Mouse (Mus musculus) stomach, postnatal 0 days (tissue): Measurements from ENCODE around the gene Kctd18. TPM values are rescaled to one million over a fixed set of nuclear protein-coding genes. Genes with fewer than 3 reads are reported as not detected.
A peak's percentile ranks its signal among the peaks of the same experiment; 100 is the strongest.

ENCODE experiments used
- ATAC-seq: fragments of 200-750 bp; cut with Nextera tagmentation; 2 replicates; pipeline ENCODE4 v1.8.0; 2017; ENCODE audit not compliant: low FRiP score, low TSS enrichment
- DNase-seq: peaks from one replicate; pipeline ENCODE4 v3.0.0-alpha.2; 2016; ENCODE audit warnings: low spot score
- H3K27ac ChIP-seq: fragments of 300-500 bp; sonication (generic); replicated peaks from 2 replicates; pipeline ENCODE4 v1.5.1; 2014; ENCODE audit warnings: mild to moderate bottlenecking, control low read depth
- H3K27me3 ChIP-seq: fragments of 300-500 bp; sonication (generic); 2 replicates; pipeline ENCODE4 v1.6.1; 2014; ENCODE audit warnings: low read length; ENCODE audit not compliant: control insufficient read depth, insufficient read depth
- H3K36me3 ChIP-seq: fragments of 300-500 bp; sonication (generic); 2 replicates; pipeline ENCODE4 v1.6.1; 2014; ENCODE audit warnings: low read length, mixed read lengths; ENCODE audit not compliant: control insufficient read depth, insufficient read depth
- H3K4me1 ChIP-seq: fragments of 300-500 bp; sonication (generic); replicated peaks from 2 replicates; pipeline ENCODE4 v1.6.1; 2014; ENCODE audit warnings: antibody characterized with exemption; ENCODE audit not compliant: control insufficient read depth, insufficient read depth
- H3K4me2 ChIP-seq: fragments of 300-500 bp; sonication (generic); replicated peaks from 2 replicates; pipeline ENCODE4 v1.6.1; 2014; ENCODE audit warnings: low read depth, mild to moderate bottlenecking, control low read depth, moderate library complexity
- H3K4me3 ChIP-seq: fragments of 300-500 bp; sonication (generic); 2 replicates; pipeline ENCODE4 v1.5.1; 2014; ENCODE audit warnings: low read depth, low read length, control low read depth
- H3K9ac ChIP-seq: fragments of 300-500 bp; sonication (generic); 2 replicates; pipeline ENCODE4 v1.6.1; 2014; ENCODE audit warnings: mild to moderate bottlenecking, low read length, control low read depth, mixed read lengths
- H3K9me3 ChIP-seq: fragments of 300-500 bp; sonication (generic); 2 replicates; pipeline ENCODE4 v1.6.1; 2016; ENCODE audit warnings: low read length; ENCODE audit not compliant: control insufficient read depth
- CTCF ChIP-seq: IDR thresholded peaks from 2 replicates; pipeline ENCODE4 v1.5.1; 2016; ENCODE audit warnings: antibody characterized with exemption, low read depth, mild to moderate bottlenecking, moderate library complexity
- EP300 ChIP-seq: optimal IDR thresholded peaks from 2 replicates; pipeline ENCODE3; 2016; ENCODE audit warnings: antibody characterized with exemption
- WGBS: fragments of 180-500 bp; shearing (Covaris S2); extraction: QIAGEN DNeasy Blood & Tissue Kit; methylation state at CpG from one replicate; pipeline ENCODE4 v1.1.7; 2014; 5-methylcytosine and 5-hydroxymethylcytosine counted together
- polyA plus RNA-seq: library from polyadenylated mRNA; unstranded; fragments of >200 nt; fragmentation: Nextera tagmentation; extraction: Ambion mirVana; gene quantifications from 2 replicates; pipeline ENCODE4 v1.2.1, GENCODE M21; 2015

Gene Kctd18
- polyA plus RNA-seq, 1 experiment from 2014 or later = 7.5 TPM

DNA sequence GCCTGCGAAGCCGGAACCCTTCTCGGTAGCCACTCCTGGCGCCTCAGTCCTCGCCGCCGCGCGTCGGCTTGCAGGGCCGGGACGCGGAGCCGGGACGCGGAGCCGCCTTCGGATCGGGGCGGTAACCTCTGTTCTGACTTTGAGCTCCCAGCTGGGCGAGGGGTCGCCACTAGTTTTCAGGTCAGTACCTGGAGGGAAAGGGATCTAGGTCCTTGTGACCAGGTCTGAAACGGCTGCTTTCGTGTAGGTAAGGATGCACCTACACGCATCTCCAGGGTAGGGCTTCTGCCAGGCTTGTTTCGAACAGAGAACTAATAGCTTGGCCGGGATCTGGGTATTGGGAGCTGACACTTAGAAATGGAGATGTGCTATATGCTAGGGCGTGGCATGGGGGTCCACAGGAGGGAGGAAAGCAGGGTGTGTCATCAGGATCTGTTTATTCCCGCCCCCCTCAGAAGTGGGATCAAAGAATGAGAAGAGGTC, 22.6 kb downstream of the Kctd18 start:
- WGBS = under 1% methylated on average over 29 of the region's 29 CpGs
- peak overlapping the region; percentile 79 for H3K4me2 ChIP-seq
- peak overlapping the region; percentile 89 for H3K4me3 ChIP-seq
- H3K4me1 ChIP-seq = no peaks in the 10 kb centered on the region
- TF ChIP-seq EP300 (no peak), CTCF (no peak)
- H3K27ac ChIP-seq = peak overlapping the region; percentile 49; the same call in 1 of the 2 replicates
- no peaks in the 10 kb centered on the region for H3K27me3 ChIP-seq
- no peak; the same call in 1 of the 2 replicates for ATAC-seq
- H3K9ac ChIP-seq = peak overlapping the region; percentile 67
- H3K36me3 ChIP-seq = no peaks in the 10 kb centered on the region
- H3K9me3 ChIP-seq = no peaks in the 10 kb centered on the region
- no peak for DNase-seq

DNA sequence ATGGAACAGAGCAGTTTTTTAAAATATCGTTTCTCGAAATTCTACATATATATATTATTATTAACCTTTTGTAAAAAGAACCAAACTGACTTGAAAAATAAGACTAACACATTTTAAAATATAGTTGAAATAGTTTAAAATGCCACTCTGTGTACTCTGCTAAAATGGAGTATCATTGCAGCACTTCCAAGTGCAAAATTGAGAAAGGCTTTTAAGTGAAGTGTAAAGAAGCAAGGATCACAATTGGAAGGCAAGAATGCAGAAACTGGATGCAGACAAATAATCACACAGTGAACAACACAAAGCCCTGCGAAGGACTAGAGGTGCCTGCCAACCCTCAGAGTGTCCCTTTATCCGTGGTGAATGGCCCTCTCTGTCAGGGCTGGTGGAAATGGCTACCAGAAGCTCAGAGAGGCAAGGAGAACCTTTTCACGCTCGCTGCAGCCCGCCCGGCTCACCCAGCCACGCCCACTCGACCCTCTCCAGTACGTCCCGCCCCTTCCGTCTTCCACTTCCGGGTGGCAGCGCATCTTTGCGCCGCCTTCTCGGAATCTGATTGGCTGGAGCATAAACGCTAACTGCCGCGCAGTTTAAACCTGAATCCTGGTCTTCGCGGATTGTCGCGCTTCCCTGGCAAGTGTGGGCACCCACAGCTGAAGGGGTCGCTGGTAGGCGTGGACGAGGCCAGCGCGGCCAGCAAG, 23.2 kb downstream of the Kctd18 start, which contains the start of gene Sgo2a:
Sgo2a (plus strand) TSS at position 540 of the 701 bp plus-strand sequence.
- Histone ChIP-seq H3K27me3 (no peaks in the 10 kb centered on the region), H3K4me2 (peak within 1 kb of the TSS; percentile 79), H3K4me3 (peak within 1 kb of the TSS; percentile 89), H3K36me3 (no peaks in the 10 kb centered on the region), H3K4me1 (no peaks in the 10 kb centered on the region), H3K27ac (peak within 1 kb of the TSS; percentile 49; the same call in 1 of the 2 replicates), H3K9ac (peak within 1 kb of the TSS; percentile 67), H3K9me3 (no peaks in the 10 kb centered on the region)
- ATAC-seq (peak; percentile 99), DNase-seq (peak; percentile 96)
- 7% methylated on average over 30 of the region's 30 CpGs for WGBS
- no peak for TF ChIP-seq EP300
- TF ChIP-seq CTCF = no peak

DNA sequence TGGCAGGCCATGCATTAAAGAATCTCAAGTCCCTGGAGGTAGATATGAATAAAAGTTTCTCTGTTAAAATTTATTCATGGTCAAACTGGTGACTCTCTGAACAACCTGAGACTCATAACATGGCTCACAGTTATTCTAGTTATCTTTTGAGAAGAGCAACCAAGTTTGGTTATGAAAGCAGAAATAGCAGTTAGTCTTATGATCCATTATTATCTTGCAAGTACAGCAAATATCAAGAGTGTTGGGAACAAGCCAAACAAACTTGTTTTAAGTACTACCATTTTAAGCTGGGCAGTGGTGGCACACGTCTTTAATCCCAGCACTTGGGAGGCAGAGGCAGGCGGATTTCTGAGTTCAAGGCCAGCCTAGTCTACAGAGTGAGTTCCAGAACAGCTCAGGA, 27.5 kb downstream of the Kctd18 start:
- Histone ChIP-seq H3K4me3 (no peak overlapping the region), H3K27me3 (no peaks in the 10 kb centered on the region), H3K27ac (no peak overlapping the region), H3K9ac (no peak overlapping the region), H3K36me3 (no peaks in the 10 kb centered on the region), H3K4me1 (no peaks in the 10 kb centered on the region), H3K9me3 (no peaks in the 10 kb centered on the region), H3K4me2 (no peak overlapping the region)
- TF ChIP-seq EP300 (no peak), CTCF (no peak)
- DNase-seq (no peak), ATAC-seq (no peak)
- 74% methylated on average over 2 of the region's 2 CpGs for WGBS

DNA sequence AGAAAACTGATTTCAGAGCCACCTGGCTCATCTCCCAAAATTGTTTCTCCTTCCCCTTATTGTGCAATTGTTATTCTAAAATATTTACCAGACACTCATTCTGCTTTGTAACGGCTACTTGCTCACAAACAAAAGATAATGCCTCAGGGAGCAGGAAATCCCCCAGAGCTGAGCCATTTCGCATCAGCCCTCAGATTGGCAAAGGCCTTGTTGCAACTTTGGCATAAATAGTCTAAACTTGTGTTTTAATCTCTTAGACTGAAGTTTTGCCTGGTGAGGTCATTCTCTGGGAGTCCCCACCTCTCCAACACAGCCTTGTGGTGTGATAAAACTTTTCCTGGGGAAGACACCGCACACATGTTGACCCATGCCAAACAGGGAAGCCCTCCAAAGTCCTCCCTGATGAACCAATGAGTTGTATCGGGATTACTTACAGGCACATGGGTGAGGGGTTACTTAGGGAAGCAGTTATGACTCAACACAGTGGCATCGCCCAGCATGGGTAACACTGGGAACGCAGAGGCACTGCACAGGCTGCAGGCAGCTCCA, 29.6 kb downstream of the Kctd18 start:
- DNase-seq = no peak
- Histone ChIP-seq H3K4me3 (no peak overlapping the region), H3K4me2 (no peak overlapping the region), H3K27me3 (no peaks in the 10 kb centered on the region), H3K4me1 (no peaks in the 10 kb centered on the region), H3K9me3 (no peaks in the 10 kb centered on the region), H3K36me3 (no peaks in the 10 kb centered on the region), H3K27ac (no peak overlapping the region), H3K9ac (no peak overlapping the region)
- ATAC-seq = no peak
- TF ChIP-seq EP300 (no peak), CTCF (no peak)
- WGBS = 57% methylated on average over 6 of the region's 6 CpGs

DNA sequence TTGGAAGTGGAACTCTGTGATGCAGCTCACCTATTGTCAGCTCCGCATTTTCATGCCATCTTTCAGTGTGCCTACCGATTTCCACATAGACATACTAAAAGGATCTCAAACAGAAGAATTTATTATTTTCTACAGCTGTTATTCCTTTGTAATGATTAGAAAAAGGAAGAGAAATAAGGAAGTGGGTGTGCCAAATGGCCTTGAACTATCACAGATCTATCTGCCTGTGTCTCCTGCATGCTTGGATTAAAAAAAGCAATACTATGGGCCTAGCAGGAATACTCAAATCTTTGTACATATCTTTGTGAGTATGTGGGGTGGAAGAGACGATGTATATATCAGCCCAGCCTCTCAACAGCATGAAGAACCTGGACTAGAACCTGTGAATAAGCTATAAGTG, 41.9 kb downstream of the Kctd18 start:
- no peak for DNase-seq

DNA sequence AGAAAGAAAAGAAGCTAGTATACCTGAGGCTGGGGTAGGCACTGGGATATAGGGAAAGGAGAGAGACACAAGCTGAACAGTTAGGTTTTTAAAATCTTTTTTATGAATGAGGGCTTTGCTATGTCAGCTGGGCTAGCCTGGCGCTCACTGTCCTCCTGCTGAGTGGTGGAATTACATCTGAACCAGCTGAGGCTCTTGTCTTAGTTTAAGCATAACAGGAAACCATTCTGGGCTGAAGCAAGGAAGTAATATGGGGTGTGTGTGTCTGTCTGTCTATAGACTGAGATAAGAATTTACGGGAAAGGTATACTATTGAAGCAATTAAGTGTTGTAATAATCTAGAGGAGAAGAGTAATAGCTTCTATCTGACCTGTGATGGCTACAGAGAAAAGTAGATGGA, 47.2 kb downstream of the Kctd18 start:
- Histone ChIP-seq H3K27ac (no peak overlapping the region), H3K4me1 (no peaks in the 10 kb centered on the region), H3K9me3 (no peaks in the 10 kb centered on the region), H3K4me3 (no peak overlapping the region), H3K27me3 (no peaks in the 10 kb centered on the region), H3K36me3 (no peaks in the 10 kb centered on the region), H3K9ac (no peak overlapping the region), H3K4me2 (no peak overlapping the region)
- TF ChIP-seq EP300 (no peak), CTCF (no peak)
- 82% methylated on average over 2 of the region's 2 CpGs for WGBS
- ATAC-seq (no peak), DNase-seq (no peak)

More for the DNA sequence above, 41.9 kb downstream of the Kctd18 start:
- Histone ChIP-seq H3K36me3 (no peaks in the 10 kb centered on the region), H3K4me1 (no peaks in the 10 kb centered on the region), H3K4me2 (no peak overlapping the region), H3K4me3 (no peak overlapping the region), H3K9me3 (no peaks in the 10 kb centered on the region), H3K27ac (no peak overlapping the region), H3K27me3 (no peaks in the 10 kb centered on the region), H3K9ac (no peak overlapping the region)
- TF ChIP-seq CTCF (no peak), EP300 (no peak)
- 93% methylated on average over 3 of the region's 3 CpGs for WGBS
- no peak for ATAC-seq
